Mouse (Mus musculus) lung, postnatal 10 days (tissue): ENCODE data around the gene Arih2.
"Not testable (repeated sequence)": the region's sequence is repeated elsewhere in the genome, so short reads cannot be mapped to it uniquely, and the experiment has no call there.

ENCODE experiments used
- DNase-seq: peaks from one replicate; pipeline ENCODE4 v3.0.0; 2021

Arih2 gene

DNA sequence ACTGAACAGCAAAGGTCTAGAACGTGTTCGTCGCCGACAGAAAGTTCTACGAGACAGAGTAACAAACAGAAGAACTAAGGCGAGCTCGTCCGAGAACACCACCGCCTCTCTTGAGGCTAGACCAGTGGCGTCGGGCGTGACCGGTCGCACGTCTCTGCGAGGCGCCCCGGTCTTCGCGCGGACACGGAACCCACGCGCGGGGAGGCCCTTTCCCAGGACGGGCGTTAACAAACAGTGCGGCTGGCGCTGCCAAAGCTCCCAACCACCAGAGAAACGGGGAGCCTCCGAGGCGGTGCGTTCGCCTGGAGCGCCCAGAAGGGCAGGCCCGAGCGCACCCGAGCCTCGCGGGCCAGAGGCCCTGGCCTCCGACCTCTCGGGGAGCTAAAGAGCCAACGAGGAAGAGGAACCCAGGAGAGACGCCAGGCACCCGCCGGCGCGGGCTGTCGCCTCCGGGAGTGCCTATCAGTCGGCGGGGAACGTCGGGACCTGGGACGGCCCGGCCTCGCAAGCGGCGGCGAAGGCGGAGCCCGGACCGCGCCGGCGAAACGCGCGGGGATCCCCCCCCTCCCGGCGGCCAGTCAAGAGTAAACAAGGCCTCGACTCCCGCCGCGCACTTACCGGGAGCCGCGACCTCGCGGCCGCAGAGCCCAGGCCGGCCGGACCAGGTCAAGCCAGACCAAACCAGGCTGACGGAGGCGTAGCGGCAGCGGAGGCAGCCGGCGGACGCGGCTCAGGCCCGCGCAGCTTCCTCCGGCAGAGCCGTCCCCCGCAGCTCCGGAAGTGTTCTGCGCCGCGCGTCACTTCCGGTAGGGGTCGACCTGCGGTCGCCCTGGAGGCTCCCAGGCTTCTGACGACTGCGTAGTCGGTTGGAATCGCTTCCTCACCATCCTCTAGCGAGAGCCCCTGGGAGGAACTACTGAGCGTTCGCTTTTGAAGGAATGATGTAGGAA, at the start of gene Arih2:
Gene Arih2, minus strand, starts transcription at position 776 of the 950 bp plus-strand sequence.
- DNase-seq: peak; percentile 94

- no peak for DNase-seq
Observed at GRCm38 (mm10) chr9:108694533-108694932, 45.3 kb upstream of the Arih2 start.

DNA sequence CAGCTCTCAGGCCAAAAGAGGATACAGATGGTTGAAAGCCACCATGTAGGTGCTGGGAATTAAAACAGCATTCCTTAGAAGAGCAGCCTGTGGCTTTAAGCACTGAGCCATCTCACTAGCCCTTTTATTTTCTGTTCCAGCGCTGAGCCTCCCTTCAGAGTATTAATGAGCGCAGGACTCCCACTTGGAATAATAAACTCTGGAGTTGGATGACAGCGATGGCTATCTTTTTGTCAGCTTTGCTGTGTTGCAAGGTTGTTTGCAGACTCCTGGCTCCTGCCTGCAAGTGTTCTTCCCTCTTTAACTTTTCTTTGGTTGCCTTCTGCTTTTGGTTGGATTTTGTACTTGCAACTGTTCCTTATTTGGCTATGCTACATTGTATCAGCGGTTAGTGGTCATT, 44.8 kb upstream of the Arih2 start:
- DNase-seq: no peak

DNA sequence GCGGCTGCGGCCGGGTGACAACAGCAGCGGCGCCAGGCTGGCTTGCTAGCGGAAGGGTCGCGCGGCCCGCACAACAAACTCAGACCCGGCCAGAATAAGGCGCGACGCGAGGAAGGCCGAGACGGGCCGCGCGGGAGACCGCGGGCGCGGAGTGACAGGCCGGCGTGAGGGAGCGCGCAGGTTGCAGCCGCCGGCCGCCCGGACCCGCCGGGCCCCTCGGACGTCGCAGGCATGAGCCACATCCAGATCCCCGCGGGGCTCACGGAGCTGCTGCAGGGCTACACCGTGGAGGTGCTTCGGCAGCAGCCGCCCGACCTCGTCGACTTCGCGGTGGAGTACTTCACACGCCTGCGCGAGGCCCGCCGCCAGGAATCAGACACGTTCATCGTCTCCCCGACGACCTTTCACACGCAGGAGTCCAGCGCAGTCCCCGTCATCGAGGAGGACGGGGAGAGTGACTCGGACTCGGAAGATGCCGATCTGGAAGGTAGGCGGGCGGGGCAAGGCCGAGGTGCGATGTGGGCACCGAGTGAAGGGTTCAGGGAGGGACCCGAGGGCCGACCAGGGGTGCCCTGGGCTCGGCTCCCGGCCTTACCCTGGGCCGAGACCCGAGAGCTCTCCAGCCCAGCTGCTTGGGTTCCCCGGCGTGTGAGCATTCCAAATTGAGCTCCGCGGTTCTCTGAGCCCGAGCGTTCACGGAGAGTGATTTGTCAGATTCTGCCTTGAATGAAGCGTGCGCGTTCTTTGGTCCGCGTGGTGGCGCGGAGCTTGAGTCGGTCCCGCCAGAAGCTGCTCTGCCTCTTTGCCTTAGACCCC, 43.2 kb upstream of the Arih2 start:
- peak; percentile 69 for DNase-seq

- DNase-seq: peak; percentile 91
Observed at GRCm38 (mm10) chr9:108691846-108692225, 42.6 kb upstream of the Arih2 start.

- no peak for DNase-seq
Observed at GRCm38 (mm10) chr9:108691371-108691770, 42.2 kb upstream of the Arih2 start.

DNA sequence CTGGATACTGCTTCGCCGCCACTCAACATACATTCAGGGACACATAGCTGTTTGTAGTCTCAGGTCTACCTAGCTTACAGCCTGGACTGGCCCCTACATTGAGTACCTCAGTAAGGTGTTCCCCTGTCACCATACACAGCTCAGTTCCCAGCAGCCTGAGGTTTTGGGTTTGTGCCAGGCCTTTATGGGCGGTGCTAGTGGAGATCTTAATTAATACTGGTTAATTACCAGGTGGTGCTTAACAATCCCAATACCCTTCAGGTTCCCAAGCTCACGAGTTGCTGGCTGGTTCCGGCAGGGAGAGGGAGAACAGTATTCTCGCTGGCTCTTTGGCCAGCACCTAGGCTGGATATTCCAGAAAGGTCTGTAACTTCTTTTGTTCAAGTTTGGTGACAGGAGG, 41.7 kb upstream of the Arih2 start:
- DNase-seq: no peak

DNA sequence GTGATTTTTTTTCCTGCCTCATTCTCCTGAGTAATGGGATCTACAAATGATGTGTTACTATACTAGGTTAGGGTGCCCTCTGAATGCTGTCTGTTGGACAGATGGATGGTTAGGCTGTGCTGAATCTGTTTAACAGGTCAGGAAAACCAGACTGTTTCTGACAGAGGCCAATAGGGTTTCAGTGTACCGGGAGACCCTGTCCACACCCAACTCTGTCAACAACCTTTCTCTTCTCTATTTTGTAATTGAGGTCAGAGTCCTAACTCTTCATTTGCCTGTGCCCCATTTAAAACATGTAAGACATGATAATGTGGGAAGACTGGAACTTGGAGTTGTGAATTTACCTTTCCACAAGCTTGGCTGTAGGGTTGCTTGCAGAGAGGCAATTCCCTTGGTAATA, 40.8 kb upstream of the Arih2 start:
- no peak for DNase-seq

- no peak for DNase-seq
Observed at GRCm38 (mm10) chr9:108689106-108689505, 39.9 kb upstream of the Arih2 start, which contains the start of gene Prkar2a. Gene Prkar2a (plus strand): TSS chr9:108689314.

DNA sequence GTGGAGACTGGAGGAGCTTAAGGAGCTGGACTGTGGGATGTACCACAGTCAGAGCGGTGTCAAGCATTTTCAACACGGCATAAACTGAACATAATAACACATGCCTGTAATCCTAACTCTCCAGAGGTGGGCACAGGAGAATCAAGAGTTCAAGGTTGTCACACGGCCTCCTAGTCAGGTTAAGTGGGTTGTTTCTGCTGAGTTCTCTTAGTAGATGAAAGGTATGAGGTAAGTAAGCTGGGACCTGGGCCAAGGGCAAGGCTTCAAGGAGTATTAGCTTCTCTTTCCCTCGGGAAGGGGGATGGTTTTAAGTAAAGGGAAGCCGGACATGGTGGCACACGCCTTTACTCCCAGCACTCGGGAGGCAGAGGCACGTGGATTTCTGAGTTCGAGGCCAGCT, 39.3 kb upstream of the Arih2 start:
- peak; percentile 68 for DNase-seq

- no peak for DNase-seq
Observed at GRCm38 (mm10) chr9:108687686-108688085, 38.5 kb upstream of the Arih2 start.

GRCm38 (mm10) chr9:108687181-108687580, 38.0 kb upstream of the Arih2 start:
- DNase-seq: no peak

DNA sequence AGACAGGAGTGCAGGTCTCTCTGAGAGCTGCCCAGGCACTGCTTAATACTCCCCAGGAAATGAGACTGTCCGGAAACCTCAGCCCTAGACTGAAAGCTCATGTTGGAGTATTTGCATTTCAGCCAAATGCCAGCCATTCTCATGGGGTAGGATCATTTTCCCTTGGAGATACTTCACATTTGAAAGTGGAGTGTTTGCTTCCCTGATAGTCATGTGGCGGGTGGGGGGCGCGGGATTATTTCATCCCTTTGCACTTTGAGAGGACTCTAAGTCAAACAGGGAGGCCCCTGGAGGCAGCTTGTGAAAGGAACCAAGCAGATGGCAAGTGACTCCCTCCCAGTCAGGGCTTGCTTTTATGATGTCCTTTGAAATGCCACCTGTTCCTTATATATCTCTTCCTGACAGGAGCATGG, 37.3 kb upstream of the Arih2 start:
- DNase-seq: peak; percentile 22

- DNase-seq: no peak
Observed at GRCm38 (mm10) chr9:108680026-108680425, 30.8 kb upstream of the Arih2 start.

- no peak for DNase-seq
Observed at GRCm38 (mm10) chr9:108673151-108673550, 24.0 kb upstream of the Arih2 start.

DNA sequence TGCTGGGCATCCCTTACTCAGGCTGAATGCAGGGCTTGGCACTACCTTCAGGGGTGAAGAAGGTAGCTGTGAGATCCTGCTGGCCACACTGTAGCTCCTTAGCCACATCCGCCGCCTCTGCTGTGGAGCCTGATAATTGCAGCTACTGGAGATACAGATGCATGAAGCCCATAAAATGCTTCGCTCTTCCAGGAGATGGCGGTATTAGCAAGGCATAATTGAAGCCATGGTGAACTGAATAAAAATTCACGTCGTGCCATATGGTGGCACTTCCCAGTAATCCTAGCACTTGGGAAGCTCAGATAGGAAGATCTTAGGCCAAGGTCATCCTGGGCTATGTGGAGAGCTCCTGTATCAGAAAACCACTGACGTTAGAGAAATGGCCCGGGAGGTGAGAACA, 20.7 kb upstream of the Arih2 start:
- DNase-seq: no peak

- no peak for DNase-seq
Observed at GRCm38 (mm10) chr9:108662660-108663059, 13.5 kb upstream of the Arih2 start.

DNA sequence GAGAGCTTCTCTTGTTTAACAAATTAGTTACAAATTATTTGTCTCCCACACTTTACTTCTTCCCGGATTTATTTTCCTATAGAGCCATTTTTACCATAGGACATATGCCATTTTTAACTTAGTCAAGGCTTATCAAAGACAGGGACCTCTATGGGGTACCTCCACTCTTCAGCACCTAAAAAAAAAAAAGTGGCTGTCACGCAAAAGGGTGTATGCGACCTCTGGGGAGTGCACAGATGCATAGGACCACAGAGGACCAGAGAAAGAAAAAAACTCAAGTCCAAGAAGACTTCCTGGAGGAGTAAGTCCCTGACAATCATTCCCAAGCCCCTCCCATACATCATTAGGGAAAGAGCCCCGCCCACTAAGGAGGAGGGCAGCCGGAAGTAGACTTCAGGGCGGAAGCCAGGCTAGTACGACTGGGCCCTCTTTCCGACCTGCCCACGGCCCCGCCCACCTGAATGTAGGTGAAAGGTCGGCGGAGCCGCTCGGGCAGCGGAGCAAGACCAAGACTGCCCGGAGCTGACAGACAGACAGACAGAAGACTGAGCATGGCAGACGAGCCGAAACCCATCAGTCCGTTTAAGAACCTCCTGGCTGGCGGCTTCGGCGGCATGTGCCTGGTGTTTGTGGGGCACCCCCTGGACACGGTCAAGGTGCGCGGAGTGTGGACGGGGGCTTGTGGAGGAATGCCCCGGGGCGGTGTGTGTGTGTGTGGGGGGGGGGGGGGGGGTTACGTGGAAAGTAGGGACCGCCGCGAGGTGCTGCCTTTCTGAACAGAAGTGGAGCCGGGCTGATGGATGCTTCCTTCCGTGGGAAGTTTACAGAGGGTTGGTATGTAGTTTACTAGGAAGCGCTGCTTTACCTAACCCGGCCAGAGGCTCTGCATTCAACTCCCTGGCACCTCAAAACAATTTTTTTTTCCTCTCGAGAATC, 12.8 kb upstream of the Arih2 start, which contains the start of gene Slc25a20:
Gene Slc25a20, plus strand, starts transcription at position 412 of the 936 bp plus-strand sequence.
- peak; percentile 94 for DNase-seq

GRCm38 (mm10) chr9:108655865-108656264, 6.7 kb upstream of the Arih2 start:
- not testable (repeated sequence) for DNase-seq

DNA sequence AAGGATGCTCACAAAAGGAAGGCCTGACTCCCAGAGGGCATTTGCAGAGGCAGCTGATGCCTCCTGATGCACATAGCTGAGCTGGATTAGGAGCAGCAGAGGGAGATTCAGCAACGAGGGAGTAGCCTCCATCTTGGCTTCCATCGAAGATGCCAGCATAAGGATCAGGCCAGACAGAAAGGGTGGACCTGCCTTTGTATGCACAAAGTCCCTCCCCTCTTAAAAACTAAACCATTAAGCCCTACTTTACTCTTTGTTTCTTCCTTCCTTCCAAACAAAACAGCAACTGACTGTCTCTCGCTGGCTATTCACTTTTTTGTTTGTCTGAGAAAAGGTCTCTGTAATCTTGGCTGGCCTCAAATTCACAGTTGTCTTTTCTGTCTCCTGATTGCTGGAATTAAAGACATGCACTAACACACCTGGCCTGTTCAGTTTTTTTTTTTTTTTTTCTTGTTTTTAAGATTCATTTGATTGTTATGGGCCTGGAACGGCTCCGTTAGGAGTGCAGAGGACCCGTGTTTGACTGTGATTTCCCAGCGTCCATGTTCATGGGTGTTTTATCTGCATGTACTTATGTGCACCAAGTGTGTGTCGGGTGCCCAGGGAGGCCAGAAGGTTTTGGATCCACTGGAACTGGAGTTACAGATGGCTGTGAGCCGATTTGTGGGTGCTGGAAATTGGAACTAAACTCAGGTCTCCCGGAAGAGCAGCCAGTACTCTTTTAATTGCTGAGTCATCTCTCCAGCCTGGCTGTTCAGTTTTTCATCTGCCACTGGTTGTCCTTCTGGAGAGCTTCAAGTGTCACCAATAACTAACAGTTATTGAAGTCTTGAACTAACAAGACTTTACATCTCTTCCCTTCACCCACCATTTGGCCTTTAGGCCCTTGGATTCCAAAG, 5.6 kb upstream of the Arih2 start:
- DNase-seq: no peak
